Mouse (Mus musculus): ENCODE data around the gene Cyb5r1.

DNA sequence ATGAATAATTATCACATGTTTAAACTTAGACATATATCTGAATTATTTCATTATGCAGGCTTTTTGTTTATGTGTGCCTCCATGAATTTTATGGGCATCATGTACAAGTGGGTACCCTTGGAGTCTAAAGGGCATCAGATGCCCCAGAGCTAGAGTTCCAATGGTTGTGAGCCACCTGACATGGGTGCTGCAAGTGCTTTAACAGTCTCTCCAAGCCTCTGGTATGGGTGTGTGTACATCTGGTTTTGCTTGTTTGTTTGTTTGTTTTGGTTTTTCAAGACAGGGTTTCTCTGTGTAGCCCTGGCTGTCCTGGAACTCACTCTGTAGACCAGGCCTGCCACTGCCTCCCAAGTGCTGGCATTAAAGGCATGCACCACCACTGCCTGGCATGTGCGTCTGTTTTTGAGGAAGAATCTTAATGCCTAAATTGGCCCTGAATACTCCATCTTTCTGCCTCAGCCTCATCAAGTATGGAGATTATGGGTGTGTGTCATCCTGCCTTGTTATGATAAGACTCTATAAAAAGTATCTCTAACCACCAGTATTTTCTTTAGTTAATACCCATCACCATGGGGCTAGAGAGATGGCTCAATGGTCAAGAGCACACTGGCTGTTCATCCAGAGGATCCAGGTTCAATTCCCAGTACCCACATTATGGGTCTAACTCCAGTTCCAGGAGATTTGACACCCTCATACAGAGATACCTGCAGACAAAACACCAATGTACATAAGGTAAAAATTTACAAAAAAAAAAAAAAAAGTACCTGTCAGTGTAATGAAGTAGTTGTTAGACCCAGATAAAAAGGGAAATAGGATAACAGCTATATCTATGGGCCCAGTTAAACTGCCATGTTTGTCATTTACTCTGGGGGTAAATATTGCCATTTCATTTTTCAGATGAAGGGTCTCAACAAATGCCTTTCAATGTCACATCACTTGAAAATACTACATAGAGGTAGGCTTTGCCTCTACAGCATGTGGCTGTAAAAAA, 55.2 kb downstream of the Cyb5r1 start:
- no peak for TF ChIP-seq CTCF (IDR thresholded peaks at IDR 0.05; ENCODE audit: extremely low read depth, insufficient read depth, low read length)
- no peak for TF ChIP-seq POLR2A (IDR thresholded peaks at IDR 0.05; ENCODE audit: extremely low read depth, insufficient read depth, low read length)

All from cortical plate, adult 2 months (tissue).